Mouse (Mus musculus): ENCODE measurements around the gene Dctd. TPM values are rescaled to one million over a fixed set of nuclear protein-coding genes. Genes with fewer than 3 reads are reported as not detected.
A peak's percentile ranks its signal among the peaks of the same experiment; 100 is the strongest.
"Not testable (repeated sequence)": the region's sequence is repeated elsewhere in the genome, so short reads cannot be mapped to it uniquely, and the experiment has no call there.

The Dctd gene
- polyA plus RNA-seq, 1 experiment from 2014 or later = 6.7 TPM

- Histone ChIP-seq H3K36me3 (no peaks in the 10 kb centered on the region), H3K9me3 (peaks cover 8% of the 10 kb centered on the region; the same call in 1 of the 2 replicates), H3K4me1 (replicated peaks) (no peaks in the 10 kb centered on the region), H3K9ac (replicated peaks) (no peak overlapping the region), H3K27ac (no peak overlapping the region), H3K27me3 (no peaks in the 10 kb centered on the region), H3K4me3 (replicated peaks) (no peak overlapping the region), H3K4me2 (replicated peaks) (no peak overlapping the region)
- 92% methylated on average over 10 of the region's 10 CpGs for WGBS
- ATAC-seq = no peak
Observed at GRCm38 (mm10) chr8:48146449-48146848, 47.6 kb downstream of the Dctd start.

- Histone ChIP-seq H3K4me3 (replicated peaks) (no peak overlapping the region), H3K27me3 (0 out of 2 replicates have a peak, but pooled peaks cover 3% of the 10 kb centered on the region), H3K9ac (replicated peaks) (peak overlapping the region; percentile 28; the same call in 1 of the 2 replicates), H3K36me3 (no peaks in the 10 kb centered on the region), H3K4me2 (replicated peaks) (0 out of 2 replicates have a peak overlapping the region, but pooled peaks have one; percentile 20), H3K27ac (no peak overlapping the region), H3K9me3 (peaks cover 8% of the 10 kb centered on the region; the same call in 1 of the 2 replicates), H3K4me1 (replicated peaks) (peaks cover 21% of the 10 kb centered on the region)
- peak; percentile 66 for ATAC-seq
- 37% methylated on average over 19 of the region's 19 CpGs for WGBS
Observed at GRCm38 (mm10) chr8:48152062-48152738, 53.3 kb downstream of the Dctd start.

- H3K27ac ChIP-seq = peak overlapping the region; percentile 62
- 4% methylated on average over 15 of the region's 15 CpGs for WGBS
Observed at GRCm38 (mm10) chr8:48153360-48154121, 54.6 kb downstream of the Dctd start.

GRCm38 (mm10) chr8:48157718-48158117 lies 58.8 kb downstream of the Dctd start:
- H3K4me3 ChIP-seq (replicated peaks) = no peak overlapping the region
- no peak for ATAC-seq
- H3K36me3 ChIP-seq = no peaks in the 10 kb centered on the region
- no peak overlapping the region for H3K9ac ChIP-seq (replicated peaks)
- no peaks in the 10 kb centered on the region for H3K9me3 ChIP-seq
- H3K4me2 ChIP-seq (replicated peaks) = no peak overlapping the region
- H3K4me1 ChIP-seq (replicated peaks) = peaks cover 24% of the 10 kb centered on the region
- H3K27ac ChIP-seq = no peak overlapping the region
- WGBS = 21% methylated on average over 10 of the region's 10 CpGs
- peaks cover 11% of the 10 kb centered on the region; the same call in 1 of the 2 replicates for H3K27me3 ChIP-seq

More at GRCm38 (mm10) chr8:48153360-48154121, 54.6 kb downstream of the Dctd start:
- H3K4me1 ChIP-seq (replicated peaks) = peaks cover 30% of the 10 kb centered on the region
- peak overlapping the region; percentile 45 for H3K4me2 ChIP-seq (replicated peaks)
- H3K9ac ChIP-seq (replicated peaks) = peak overlapping the region; percentile 46; the same call in 1 of the 2 replicates
- no peak overlapping the region; the same call in 1 of the 2 replicates for H3K4me3 ChIP-seq (replicated peaks)
- H3K9me3 ChIP-seq = peaks cover 8% of the 10 kb centered on the region; the same call in 1 of the 2 replicates
- no peaks in the 10 kb centered on the region for H3K36me3 ChIP-seq
- H3K27me3 ChIP-seq = 0 out of 2 replicates have a peak, but pooled peaks cover 3% of the 10 kb centered on the region
- peak; percentile 90 for ATAC-seq

GRCm38 (mm10) chr8:48158560-48159217 lies 59.8 kb downstream of the Dctd start:
- H3K27ac ChIP-seq = no peak overlapping the region
- no peaks in the 10 kb centered on the region for H3K9me3 ChIP-seq
- H3K27me3 ChIP-seq = peaks cover 11% of the 10 kb centered on the region; the same call in 1 of the 2 replicates
- no peaks in the 10 kb centered on the region for H3K36me3 ChIP-seq
- no peak overlapping the region for H3K4me3 ChIP-seq (replicated peaks)
- no peak overlapping the region for H3K9ac ChIP-seq (replicated peaks)
- H3K4me2 ChIP-seq (replicated peaks) = no peak overlapping the region
- 73% methylated on average over 15 of the region's 15 CpGs for WGBS
- no peak for ATAC-seq
- H3K4me1 ChIP-seq (replicated peaks) = peaks cover 14% of the 10 kb centered on the region

GRCm38 (mm10) chr8:48177406-48177805 lies 78.5 kb downstream of the Dctd start:
- Histone ChIP-seq H3K4me1 (replicated peaks) (peaks cover 13% of the 10 kb centered on the region), H3K9ac (replicated peaks) (no peak overlapping the region), H3K4me2 (replicated peaks) (no peak overlapping the region), H3K27me3 (no peaks in the 10 kb centered on the region), H3K9me3 (no peaks in the 10 kb centered on the region; the same call in 1 of the 2 replicates), H3K36me3 (no peaks in the 10 kb centered on the region), H3K27ac (no peak overlapping the region), H3K4me3 (replicated peaks) (no peak overlapping the region)
- WGBS = 84% methylated on average over 4 of the region's 4 CpGs
- no peak for ATAC-seq

GRCm38 (mm10) chr8:48177876-48178275 lies 79.0 kb downstream of the Dctd start:
- Histone ChIP-seq H3K9ac (replicated peaks) (no peak overlapping the region), H3K36me3 (no peaks in the 10 kb centered on the region), H3K4me1 (replicated peaks) (peaks cover 13% of the 10 kb centered on the region), H3K4me2 (replicated peaks) (no peak overlapping the region), H3K9me3 (no peaks in the 10 kb centered on the region; the same call in 1 of the 2 replicates), H3K27me3 (no peaks in the 10 kb centered on the region), H3K4me3 (replicated peaks) (no peak overlapping the region), H3K27ac (no peak overlapping the region)
- ATAC-seq = no peak
- WGBS = 98% methylated on average over 1 of the region's 1 CpGs

GRCm38 (mm10) chr8:48178993-48179392 lies 80.1 kb downstream of the Dctd start:
- peak; percentile 73 for ATAC-seq
- H3K9me3 ChIP-seq = no peaks in the 10 kb centered on the region; the same call in 1 of the 2 replicates
- 3% methylated on average over 4 of the region's 4 CpGs for WGBS
- peaks cover 13% of the 10 kb centered on the region for H3K4me1 ChIP-seq (replicated peaks)
- H3K27me3 ChIP-seq = no peaks in the 10 kb centered on the region
- no peak overlapping the region for H3K9ac ChIP-seq (replicated peaks)
- H3K4me2 ChIP-seq (replicated peaks) = no peak overlapping the region
- H3K27ac ChIP-seq = 0 out of 2 replicates have a peak overlapping the region, but pooled peaks have one; percentile 37
- H3K4me3 ChIP-seq (replicated peaks) = no peak overlapping the region
- no peaks in the 10 kb centered on the region for H3K36me3 ChIP-seq

GRCm38 (mm10) chr8:48180146-48180545 lies 81.3 kb downstream of the Dctd start:
- H3K4me1 ChIP-seq (replicated peaks) = peaks cover 13% of the 10 kb centered on the region
- ATAC-seq; H3K4me2 ChIP-seq (replicated peaks); H3K27me3 ChIP-seq; H3K36me3 ChIP-seq; H3K27ac ChIP-seq; H3K9ac ChIP-seq (replicated peaks); H3K9me3 ChIP-seq; H3K4me3 ChIP-seq (replicated peaks): not testable (repeated sequence)
- 98% methylated on average over 9 of the region's 9 CpGs for WGBS

GRCm38 (mm10) chr8:48181000-48181399 lies 82.1 kb downstream of the Dctd start:
- H3K4me2 ChIP-seq (replicated peaks) = no peak overlapping the region
- H3K27me3 ChIP-seq = no peaks in the 10 kb centered on the region
- 95% methylated on average over 3 of the region's 3 CpGs for WGBS
- no peak overlapping the region for H3K4me3 ChIP-seq (replicated peaks)
- no peak overlapping the region for H3K27ac ChIP-seq
- ATAC-seq = 0 out of 2 replicates have a peak, but pooled peaks have one; percentile 27
- H3K36me3 ChIP-seq = no peaks in the 10 kb centered on the region
- no peak overlapping the region for H3K9ac ChIP-seq (replicated peaks)
- H3K9me3 ChIP-seq = no peaks in the 10 kb centered on the region; the same call in 1 of the 2 replicates
- peaks cover 13% of the 10 kb centered on the region for H3K4me1 ChIP-seq (replicated peaks)

GRCm38 (mm10) chr8:48183758-48184157 lies 84.9 kb downstream of the Dctd start:
- Histone ChIP-seq H3K4me1 (replicated peaks) (peaks cover 7% of the 10 kb centered on the region), H3K4me3 (replicated peaks) (no peak overlapping the region), H3K27ac (no peak overlapping the region), H3K9ac (replicated peaks) (no peak overlapping the region), H3K4me2 (replicated peaks) (no peak overlapping the region), H3K36me3 (no peaks in the 10 kb centered on the region), H3K27me3 (no peaks in the 10 kb centered on the region), H3K9me3 (peaks cover 2% of the 10 kb centered on the region; the same call in 1 of the 2 replicates)
- no peak for ATAC-seq
- 70% methylated on average over 7 of the region's 7 CpGs for WGBS
